Mouse (Mus musculus): ENCODE results near the gene Txnrd2. TPM values are rescaled to one million over a fixed set of nuclear protein-coding genes. Genes with fewer than 3 reads are reported as not detected.

Gene Txnrd2
- polyA plus RNA-seq, 1 experiment from 2014 or later: 25.4 TPM

- whole genome bisulfite sequencing: 67% methylated on average over 3 of the region's 3 CpGs
- no peaks in the 10 kb centered on the region for H3K27me3 ChIP-seq (replicated peaks)
- no peaks in the 10 kb centered on the region for H3K9me3 ChIP-seq
- ATAC-seq: no peak
- peaks cover 22% of the 10 kb centered on the region; the same call in 1 of the 2 replicates for H3K4me1 ChIP-seq (replicated peaks)
- no peak overlapping the region for H3K4me3 ChIP-seq (replicated peaks)
- no peak overlapping the region for H3K4me2 ChIP-seq (replicated peaks)
- H3K27ac ChIP-seq: no peak overlapping the region
- H3K36me3 ChIP-seq: no peaks in the 10 kb centered on the region
- H3K9ac ChIP-seq: no peak overlapping the region; the same call in 1 of the 2 replicates
These were observed 39.2 kb upstream of the Txnrd2 start for GRCm38 (mm10) chr16:18386972-18387371.

GRCm38 (mm10) chr16:18387704-18388582 is 38.2 kb upstream of the Txnrd2 start:
- peaks cover 17% of the 10 kb centered on the region; the same call in 1 of the 2 replicates for H3K4me1 ChIP-seq (replicated peaks)
- no peak overlapping the region; the same call in 1 of the 2 replicates for H3K9ac ChIP-seq
- no peak overlapping the region for H3K4me3 ChIP-seq (replicated peaks)
- H3K36me3 ChIP-seq: no peaks in the 10 kb centered on the region
- H3K9me3 ChIP-seq: no peaks in the 10 kb centered on the region
- ATAC-seq: no peak
- 44% methylated on average over 5 of the region's 7 CpGs for WGBS
- no peaks in the 10 kb centered on the region for H3K27me3 ChIP-seq (replicated peaks)
- H3K27ac ChIP-seq: peak overlapping the region; percentile 60
- no peak overlapping the region for H3K4me2 ChIP-seq (replicated peaks)

- H3K27me3 ChIP-seq (replicated peaks): no peaks in the 10 kb centered on the region
- ATAC-seq: no peak
- H3K36me3 ChIP-seq: no peaks in the 10 kb centered on the region
- H3K27ac ChIP-seq: peak overlapping the region; percentile 60
- H3K4me3 ChIP-seq (replicated peaks): no peak overlapping the region
- H3K4me2 ChIP-seq (replicated peaks): no peak overlapping the region
- H3K9me3 ChIP-seq: no peaks in the 10 kb centered on the region
- WGBS: 76% methylated on average over 14 of the region's 14 CpGs
- H3K9ac ChIP-seq: no peak overlapping the region; the same call in 1 of the 2 replicates
- H3K4me1 ChIP-seq (replicated peaks): peaks cover 23% of the 10 kb centered on the region
These were observed 37.4 kb upstream of the Txnrd2 start for GRCm38 (mm10) chr16:18388583-18389435.

- no peak overlapping the region for H3K4me3 ChIP-seq (replicated peaks)
- H3K27ac ChIP-seq: no peak overlapping the region
- no peaks in the 10 kb centered on the region for H3K36me3 ChIP-seq
- H3K27me3 ChIP-seq (replicated peaks): no peaks in the 10 kb centered on the region
- H3K9me3 ChIP-seq: no peaks in the 10 kb centered on the region
- ATAC-seq: no peak
- no peak overlapping the region for H3K4me2 ChIP-seq (replicated peaks)
- H3K4me1 ChIP-seq (replicated peaks): peaks cover 31% of the 10 kb centered on the region
- WGBS: 76% methylated on average over 6 of the region's 6 CpGs
- no peak overlapping the region for H3K9ac ChIP-seq
These were observed 35.8 kb upstream of the Txnrd2 start for GRCm38 (mm10) chr16:18390399-18390798.

GRCm38 (mm10) chr16:18391127-18391526 is 35.1 kb upstream of the Txnrd2 start:
- Histone ChIP-seq H3K4me1 (replicated peaks) (peaks cover 37% of the 10 kb centered on the region), H3K36me3 (no peaks in the 10 kb centered on the region), H3K9ac (no peak overlapping the region), H3K9me3 (no peaks in the 10 kb centered on the region), H3K4me3 (replicated peaks) (no peak overlapping the region), H3K27ac (no peak overlapping the region), H3K4me2 (replicated peaks) (no peak overlapping the region), H3K27me3 (replicated peaks) (no peaks in the 10 kb centered on the region)
- 90% methylated on average over 3 of the region's 3 CpGs for WGBS
- ATAC-seq: no peak

- Histone ChIP-seq H3K9ac (no peak overlapping the region), H3K27ac (no peak overlapping the region), H3K4me3 (replicated peaks) (no peak overlapping the region), H3K27me3 (replicated peaks) (no peaks in the 10 kb centered on the region), H3K4me2 (replicated peaks) (no peak overlapping the region), H3K9me3 (no peaks in the 10 kb centered on the region), H3K4me1 (replicated peaks) (peaks cover 40% of the 10 kb centered on the region), H3K36me3 (no peaks in the 10 kb centered on the region)
- no peak for ATAC-seq
- WGBS: 83% methylated on average over 3 of the region's 3 CpGs
These were observed 34.5 kb upstream of the Txnrd2 start for GRCm38 (mm10) chr16:18391728-18392127.

GRCm38 (mm10) chr16:18392469-18393426 is 33.4 kb upstream of the Txnrd2 start:
- peaks cover 2% of the 10 kb centered on the region for H3K36me3 ChIP-seq
- no peaks in the 10 kb centered on the region for H3K27me3 ChIP-seq (replicated peaks)
- peak overlapping the region; percentile 57 for H3K27ac ChIP-seq
- H3K4me2 ChIP-seq (replicated peaks): peak overlapping the region; percentile 94
- under 1% methylated on average over 49 of the region's 63 CpGs for whole genome bisulfite sequencing
- H3K4me3 ChIP-seq (replicated peaks): peak overlapping the region; percentile 65
- no peaks in the 10 kb centered on the region for H3K9me3 ChIP-seq
- ATAC-seq: peak; percentile 93
- peaks cover 40% of the 10 kb centered on the region for H3K4me1 ChIP-seq (replicated peaks)
- H3K9ac ChIP-seq: peak overlapping the region; percentile 75

- Histone ChIP-seq H3K9me3 (no peaks in the 10 kb centered on the region), H3K36me3 (peaks cover 5% of the 10 kb centered on the region), H3K4me3 (replicated peaks) (peak overlapping the region; percentile 65), H3K4me1 (replicated peaks) (peaks cover 33% of the 10 kb centered on the region), H3K4me2 (replicated peaks) (peak overlapping the region; percentile 94), H3K27me3 (replicated peaks) (no peaks in the 10 kb centered on the region), H3K27ac (no peak overlapping the region), H3K9ac (peak overlapping the region; percentile 75)
- 51% methylated on average over 5 of the region's 5 CpGs for WGBS
- ATAC-seq: no peak; the same call in 1 of the 2 replicates
These were observed 32.6 kb upstream of the Txnrd2 start for GRCm38 (mm10) chr16:18393595-18393994.

- Histone ChIP-seq H3K4me1 (replicated peaks) (peaks cover 29% of the 10 kb centered on the region), H3K27me3 (replicated peaks) (no peaks in the 10 kb centered on the region), H3K36me3 (peaks cover 5% of the 10 kb centered on the region), H3K4me2 (replicated peaks) (peak overlapping the region; percentile 94), H3K4me3 (replicated peaks) (no peak overlapping the region), H3K27ac (no peak overlapping the region), H3K9me3 (no peaks in the 10 kb centered on the region), H3K9ac (peak overlapping the region; percentile 75; the same call in 1 of the 2 replicates)
- no peak for ATAC-seq
- 82% methylated on average over 3 of the region's 3 CpGs for WGBS
These were observed 32.1 kb upstream of the Txnrd2 start for GRCm38 (mm10) chr16:18394056-18394455.

GRCm38 (mm10) chr16:18394777-18395619 is 31.2 kb upstream of the Txnrd2 start:
- Histone ChIP-seq H3K4me1 (replicated peaks) (peaks cover 28% of the 10 kb centered on the region), H3K36me3 (peaks cover 5% of the 10 kb centered on the region), H3K9ac (peak overlapping the region; percentile 17; the same call in 1 of the 2 replicates), H3K4me2 (replicated peaks) (peak overlapping the region; percentile 24; the same call in 1 of the 2 replicates), H3K27ac (peak overlapping the region; percentile 27; the same call in 1 of the 2 replicates), H3K4me3 (replicated peaks) (no peak overlapping the region), H3K9me3 (no peaks in the 10 kb centered on the region), H3K27me3 (replicated peaks) (no peaks in the 10 kb centered on the region)
- no peak for ATAC-seq
- WGBS: 36% methylated on average over 11 of the region's 11 CpGs

GRCm38 (mm10) chr16:18395620-18396036 is 30.6 kb upstream of the Txnrd2 start:
- Histone ChIP-seq H3K4me2 (replicated peaks) (no peak overlapping the region), H3K4me3 (replicated peaks) (no peak overlapping the region), H3K36me3 (peaks cover 5% of the 10 kb centered on the region), H3K9ac (no peak overlapping the region), H3K4me1 (replicated peaks) (peaks cover 28% of the 10 kb centered on the region), H3K9me3 (no peaks in the 10 kb centered on the region), H3K27me3 (replicated peaks) (no peaks in the 10 kb centered on the region), H3K27ac (no peak overlapping the region)
- 33% methylated on average over 6 of the region's 7 CpGs for WGBS
- no peak for ATAC-seq

All from intestine, embryonic 15.5 days (tissue).